In genomic region chr17:25879750-25880149, GRCm38 (mm10) we compare ENCODE assay signal across 16 mouse cellular contexts. TPM values are rescaled to one million over a fixed set of nuclear protein-coding genes. Genes with fewer than 3 reads are reported as not detected.
DNase-seq lines count a peak whose midpoint lies in the region; ATAC-seq lines count a peak whose summit lies in the region.
"Had no signal": no experiment of that assay in that cellular context is flagged by ENCODE, and none has a peak within 500 bp of the region (broad histone marks: within the 10 kb centered on the region; RNA-seq: fewer than 3 reads in every experiment).

No protein-coding gene starts in this region.

- H3K4me2 ChIP-seq in forebrain, embryonic 11.5 days (ENCODE audit: low read depth, low read length, severe bottlenecking) = no peak overlapping the region
- H3K4me2 ChIP-seq in forebrain, embryonic 16.5 days (ENCODE audit: low read length) = no peak overlapping the region
- no peak overlapping the region for H3K4me2 ChIP-seq in kidney, embryonic 16.5 days (replicated peaks; ENCODE audit: low read depth, low read length)
- no peak overlapping the region for H3K4me2 ChIP-seq in embryonic facial prominence, embryonic 13.5 days
- no peak overlapping the region for H3K4me2 ChIP-seq in limb, embryonic 13.5 days (replicated peaks)
- H3K4me2 ChIP-seq: heart, embryonic 13.5 days; limb, embryonic 15.5 days; lung, embryonic 14.5 days; neural tube, embryonic 13.5 days had no signal

- 77% methylated on average over 8 of the region's 8 CpGs for WGBS in forebrain, embryonic 11.5 days
- 73% methylated on average over 8 of the region's 8 CpGs for WGBS in forebrain, embryonic 16.5 days
- 66% methylated on average over 8 of the region's 8 CpGs for WGBS in kidney, embryonic 16.5 days
- WGBS in embryonic facial prominence, embryonic 13.5 days = 69% methylated on average over 8 of the region's 8 CpGs
- WGBS in limb, embryonic 13.5 days = 82% methylated on average over 8 of the region's 8 CpGs

- H3K4me3 ChIP-seq in forebrain, embryonic 11.5 days (ENCODE audit: low read depth, low read length) = no peak overlapping the region
- no peak overlapping the region for H3K4me3 ChIP-seq in forebrain, embryonic 16.5 days (replicated peaks; ENCODE audit: low read length)
- no peak overlapping the region for H3K4me3 ChIP-seq in kidney, embryonic 16.5 days (ENCODE audit: low read length)
- H3K4me3 ChIP-seq in embryonic facial prominence, embryonic 13.5 days = no peak overlapping the region
- no peak overlapping the region for H3K4me3 ChIP-seq in limb, embryonic 13.5 days
- H3K4me3 ChIP-seq: heart, embryonic 13.5 days; limb, embryonic 15.5 days; neural tube, embryonic 13.5 days had no signal

- DNase-seq in forebrain, embryonic 11.5 days (ENCODE audit: low spot score) = peak; percentile 48
- DNase-seq in kidney, postnatal 4 days = no peak
- no peak for DNase-seq in retina, postnatal 1 day
- DNase-seq: right cerebral cortex, postnatal 25 days; thymus, postnatal 25 days had no signal

- H3K27me3 ChIP-seq in forebrain, embryonic 11.5 days (ENCODE audit: control insufficient read depth, insufficient read depth, low read length) = no peaks in the 10 kb centered on the region
- H3K27me3 ChIP-seq in forebrain, embryonic 16.5 days (replicated peaks; ENCODE audit: control insufficient read depth, insufficient read depth, low read length) = no peaks in the 10 kb centered on the region
- no peaks in the 10 kb centered on the region for H3K27me3 ChIP-seq in kidney, embryonic 16.5 days (ENCODE audit: insufficient read depth, low read length)
- no peaks in the 10 kb centered on the region for H3K27me3 ChIP-seq in embryonic facial prominence, embryonic 13.5 days
- no peaks in the 10 kb centered on the region for H3K27me3 ChIP-seq in limb, embryonic 13.5 days
- H3K27me3 ChIP-seq: heart, embryonic 13.5 days; limb, embryonic 15.5 days; neural tube, embryonic 13.5 days had no signal

- H3K9me3 ChIP-seq in forebrain, embryonic 11.5 days (ENCODE audit: control insufficient read depth, low read length) = no peaks in the 10 kb centered on the region
- no peaks in the 10 kb centered on the region for H3K9me3 ChIP-seq in forebrain, embryonic 16.5 days (ENCODE audit: control insufficient read depth, low read length)
- H3K9me3 ChIP-seq in kidney, embryonic 16.5 days (ENCODE audit: low read length) = no peaks in the 10 kb centered on the region
- H3K9me3 ChIP-seq in embryonic facial prominence, embryonic 13.5 days = no peaks in the 10 kb centered on the region
- no peaks in the 10 kb centered on the region for H3K9me3 ChIP-seq in limb, embryonic 13.5 days
- H3K9me3 ChIP-seq: heart, embryonic 13.5 days; limb, embryonic 15.5 days; neural tube, embryonic 13.5 days had no signal

- H3K27ac ChIP-seq in forebrain, embryonic 11.5 days (ENCODE audit: low read depth, low read length) = no peak overlapping the region
- no peak overlapping the region for H3K27ac ChIP-seq in forebrain, embryonic 16.5 days (ENCODE audit: low read length)
- H3K27ac ChIP-seq in kidney, embryonic 16.5 days (ENCODE audit: low read length) = 0 out of 2 replicates have a peak overlapping the region, but pooled peaks have one; percentile 34
- H3K27ac ChIP-seq in embryonic facial prominence, embryonic 13.5 days = no peak overlapping the region
- H3K27ac ChIP-seq in limb, embryonic 13.5 days = no peak overlapping the region
- H3K27ac ChIP-seq: heart, embryonic 13.5 days; limb, embryonic 15.5 days; macrophage; neural tube, embryonic 13.5 days had no signal

- H3K36me3 ChIP-seq in forebrain, embryonic 11.5 days (ENCODE audit: control insufficient read depth, insufficient read depth, low read length) = no peaks in the 10 kb centered on the region; the same call in 1 of the 2 replicates
- peaks cover 7% of the 10 kb centered on the region; the same call in 1 of the 2 replicates for H3K36me3 ChIP-seq in forebrain, embryonic 16.5 days (ENCODE audit: control insufficient read depth, insufficient read depth)
- H3K36me3 ChIP-seq in kidney, embryonic 16.5 days (ENCODE audit: insufficient read depth, low read length) = peaks cover 35% of the 10 kb centered on the region
- H3K36me3 ChIP-seq in embryonic facial prominence, embryonic 13.5 days = peaks cover 65% of the 10 kb centered on the region
- peaks cover 57% of the 10 kb centered on the region for H3K36me3 ChIP-seq in limb, embryonic 13.5 days

- ATAC-seq in forebrain, embryonic 11.5 days (replicated peaks; ENCODE audit: low FRiP score) = no peak
- no peak for ATAC-seq in forebrain, embryonic 16.5 days
- ATAC-seq in kidney, embryonic 16.5 days (ENCODE audit: low FRiP score, low TSS enrichment) = no peak
- ATAC-seq in embryonic facial prominence, embryonic 13.5 days (ENCODE audit: insufficient number of reproducible peaks, insufficient read depth, low FRiP score, low TSS enrichment, low read depth) = no peak
- ATAC-seq in limb, embryonic 13.5 days (ENCODE audit: low FRiP score, low read depth) = no peak
- ATAC-seq: forebrain, embryonic 14.5 days; inflammation-experienced regulatory T-cells, adult 6 months had no signal

- peaks cover 26% of the 10 kb centered on the region for H3K4me1 ChIP-seq in forebrain, embryonic 11.5 days (replicated peaks; ENCODE audit: control insufficient read depth, insufficient read depth, low read length)
- peaks cover 14% of the 10 kb centered on the region for H3K4me1 ChIP-seq in forebrain, embryonic 16.5 days (replicated peaks; ENCODE audit: control insufficient read depth, insufficient read depth, low read length)
- peaks cover 36% of the 10 kb centered on the region for H3K4me1 ChIP-seq in kidney, embryonic 16.5 days (ENCODE audit: insufficient read depth, low read length)
- H3K4me1 ChIP-seq in embryonic facial prominence, embryonic 13.5 days = peaks cover 30% of the 10 kb centered on the region
- peaks cover 35% of the 10 kb centered on the region for H3K4me1 ChIP-seq in limb, embryonic 13.5 days

- no peak overlapping the region; the same call in 1 of the 2 replicates for H3K9ac ChIP-seq in forebrain, embryonic 11.5 days (ENCODE audit: low read length)
- H3K9ac ChIP-seq in forebrain, embryonic 16.5 days (replicated peaks; ENCODE audit: low read depth, low read length) = no peak overlapping the region
- no peak overlapping the region for H3K9ac ChIP-seq in kidney, embryonic 16.5 days (replicated peaks; ENCODE audit: low read length)
- H3K9ac ChIP-seq in embryonic facial prominence, embryonic 13.5 days = 0 out of 2 replicates have a peak overlapping the region, but pooled peaks have one; percentile 16
- peak overlapping the region; percentile 35; the same call in 1 of the 2 replicates for H3K9ac ChIP-seq in limb, embryonic 13.5 days
- H3K9ac ChIP-seq: heart, embryonic 13.5 days; limb, embryonic 15.5 days; lung, embryonic 14.5 days had no signal

RNA-seq across cellular contexts. Expression of gene Wfikkn1, which starts 0.9 kb away (rescaled TPM):
- 0.72 and 1.1 TPM in 2 replicates for polyA plus RNA-seq in forebrain, embryonic 11.5 days (2014; fragmentation: Nextera tagmentation; extraction: Ambion mirVana)
- 0.25 and 0.52 TPM in 2 replicates for polyA plus RNA-seq in forebrain, embryonic 16.5 days (2015; fragmentation: Nextera tagmentation; extraction: Ambion mirVana)
- 0.71 and 1.0 TPM in 2 replicates for polyA plus RNA-seq in kidney, embryonic 16.5 days (2015; fragmentation: Nextera tagmentation; extraction: Ambion mirVana)
- 0.56 and 0.73 TPM in 2 replicates for polyA plus RNA-seq in embryonic facial prominence, embryonic 13.5 days (2015; fragmentation: Nextera tagmentation; extraction: Ambion mirVana)
- 0.41 and 0.57 TPM in 2 replicates for polyA plus RNA-seq in limb, embryonic 13.5 days (2015; fragmentation: Nextera tagmentation; extraction: Ambion mirVana)

RNA-seq across cellular contexts. Expression of gene Mettl26, which starts 4.9 kb away (rescaled TPM):
- 63.2 and 65.2 TPM in 2 replicates for polyA plus RNA-seq in forebrain, embryonic 11.5 days (2014; fragmentation: Nextera tagmentation; extraction: Ambion mirVana)
- 48.9 and 59.7 TPM in 2 replicates for polyA plus RNA-seq in forebrain, embryonic 16.5 days (2015; fragmentation: Nextera tagmentation; extraction: Ambion mirVana)
- 100 and 102 TPM in 2 replicates for polyA plus RNA-seq in kidney, embryonic 16.5 days (2015; fragmentation: Nextera tagmentation; extraction: Ambion mirVana)
- 47.1 and 50.6 TPM in 2 replicates for polyA plus RNA-seq in embryonic facial prominence, embryonic 13.5 days (2015; fragmentation: Nextera tagmentation; extraction: Ambion mirVana)
- polyA plus RNA-seq in limb, embryonic 13.5 days (2015; fragmentation: Nextera tagmentation; extraction: Ambion mirVana) = 56.1 and 56.2 TPM in 2 replicates

RNA-seq across cellular contexts. Expression of gene Mcrip2, which starts 11.2 kb away (rescaled TPM):
- 8.9 and 13.1 TPM in 2 replicates for polyA plus RNA-seq in forebrain, embryonic 11.5 days (2014; fragmentation: Nextera tagmentation; extraction: Ambion mirVana)
- polyA plus RNA-seq in forebrain, embryonic 16.5 days (2015; fragmentation: Nextera tagmentation; extraction: Ambion mirVana) = 12.1 and 17.3 TPM in 2 replicates
- 72.9 and 79.2 TPM in 2 replicates for polyA plus RNA-seq in kidney, embryonic 16.5 days (2015; fragmentation: Nextera tagmentation; extraction: Ambion mirVana)
- polyA plus RNA-seq in embryonic facial prominence, embryonic 13.5 days (2015; fragmentation: Nextera tagmentation; extraction: Ambion mirVana) = 11.1 and 13.4 TPM in 2 replicates
- polyA plus RNA-seq in limb, embryonic 13.5 days (2015; fragmentation: Nextera tagmentation; extraction: Ambion mirVana) = 9.8 and 12.2 TPM in 2 replicates

RNA-seq across cellular contexts. Expression of gene Wdr90, which starts 18.4 kb away (rescaled TPM):
- polyA plus RNA-seq in forebrain, embryonic 11.5 days (2014; fragmentation: Nextera tagmentation; extraction: Ambion mirVana) = 41.3 and 46.3 TPM in 2 replicates
- polyA plus RNA-seq in forebrain, embryonic 16.5 days (2015; fragmentation: Nextera tagmentation; extraction: Ambion mirVana) = 17.7 and 24.8 TPM in 2 replicates
- 33.1 and 33.5 TPM in 2 replicates for polyA plus RNA-seq in kidney, embryonic 16.5 days (2015; fragmentation: Nextera tagmentation; extraction: Ambion mirVana)
- 30.0 and 31.2 TPM in 2 replicates for polyA plus RNA-seq in embryonic facial prominence, embryonic 13.5 days (2015; fragmentation: Nextera tagmentation; extraction: Ambion mirVana)
- polyA plus RNA-seq in limb, embryonic 13.5 days (2015; fragmentation: Nextera tagmentation; extraction: Ambion mirVana) = 24.9 and 26.2 TPM in 2 replicates

RNA-seq across cellular contexts. Expression of gene Rhot2, which starts 35.1 kb away (rescaled TPM):
- 9.1 and 12.2 TPM in 2 replicates for polyA plus RNA-seq in forebrain, embryonic 11.5 days (2014; fragmentation: Nextera tagmentation; extraction: Ambion mirVana)
- polyA plus RNA-seq in forebrain, embryonic 16.5 days (2015; fragmentation: Nextera tagmentation; extraction: Ambion mirVana) = 15.8 and 20.3 TPM in 2 replicates
- polyA plus RNA-seq in kidney, embryonic 16.5 days (2015; fragmentation: Nextera tagmentation; extraction: Ambion mirVana) = 29.3 and 32.5 TPM in 2 replicates
- 26.4 and 31.4 TPM in 2 replicates for polyA plus RNA-seq in embryonic facial prominence, embryonic 13.5 days (2015; fragmentation: Nextera tagmentation; extraction: Ambion mirVana)
- polyA plus RNA-seq in limb, embryonic 13.5 days (2015; fragmentation: Nextera tagmentation; extraction: Ambion mirVana) = 25.7 and 26.8 TPM in 2 replicates

Comparison
In these comparisons a context has a peak if more than half of its experiments do, and no peak if none do; other contexts are left out.
1. H3K9ac ChIP-seq: peak in embryonic facial prominence, embryonic 13.5 days (single experiment) and limb, embryonic 13.5 days (single experiment); none in forebrain, embryonic 11.5 days (single experiment), forebrain, embryonic 16.5 days (single experiment) and kidney, embryonic 16.5 days (single experiment).